Mouse (Mus musculus) kidney, adult 2 months (tissue): ENCODE measurements around the gene Psmb5. TPM values are rescaled to one million over a fixed set of nuclear protein-coding genes. Genes with fewer than 3 reads are reported as not detected.

Experiments used
- DNase-seq: peaks from one replicate; pipeline ENCODE4 v3.0.0; 2021
- H3K27ac ChIP-seq: fragments of 200-500 bp; 2 replicates; pipeline ENCODE4 v1.5.1; 2012; ENCODE audit warnings: low read depth, low read length, control low read depth, inconsistent platforms; ENCODE audit not compliant: insufficient read depth
- H3K27me3 ChIP-seq: fragments of 200-500 bp; replicated peaks from 2 replicates; pipeline ENCODE4 v1.6.1; 2012; ENCODE audit warnings: mild to moderate bottlenecking, moderate library complexity, low read length, inconsistent platforms; ENCODE audit not compliant: control insufficient read depth, insufficient read depth
- H3K36me3 ChIP-seq: fragments of 200-500 bp; 2 replicates; pipeline ENCODE4 v1.6.1; 2012; ENCODE audit warnings: mild to moderate bottlenecking, moderate library complexity, low read length, inconsistent platforms; ENCODE audit not compliant: control insufficient read depth, insufficient read depth
- H3K4me1 ChIP-seq: fragments of 200-500 bp; 2 replicates; pipeline ENCODE4 v1.6.1; 2011; ENCODE audit warnings: low read length; ENCODE audit not compliant: control insufficient read depth, insufficient read depth
- H3K4me3 ChIP-seq: fragments of 200-500 bp; 2 replicates; pipeline ENCODE4 v1.5.1; 2011; ENCODE audit warnings: mild to moderate bottlenecking, low read depth, low read length, control low read depth; ENCODE audit not compliant: insufficient read depth
- CTCF ChIP-seq: fragments of 200-500 bp; conservative IDR thresholded peaks from 2 replicates; pipeline ENCODE4 v1.5.1; 2011; ENCODE audit warnings: low read depth, mild to moderate bottlenecking, control low read depth, low read length, moderate library complexity, mixed read lengths; ENCODE audit not compliant: insufficient read depth, insufficient read length
- POLR2A ChIP-seq: fragments of 200-500 bp; IDR thresholded peaks from one replicate; pipeline ENCODE4 v1.6.1; 2011; ENCODE audit warnings: low read depth, low read length, control low read depth
- WGBS: fragments of 180-500 bp; shearing (Covaris S2); methylation state at CpG from one replicate; pipeline ENCODE4 v1.1.7; 2018; 5-methylcytosine and 5-hydroxymethylcytosine counted together
- polyA plus RNA-seq: library from polyadenylated mRNA; depleted of rRNA; stranded (reverse); fragments of >200 nt; gene quantifications from 2 replicates; pipeline ENCODE4 v1.2.3, GENCODE M21; 2012

Psmb5 gene
- polyA plus RNA-seq, 1 experiment, result 276 TPM

- Histone ChIP-seq H3K4me3 (peak within 1 kb of the TSS; percentile 67), H3K4me1 (no peaks in the 10 kb centered on the region), H3K36me3 (peaks cover 10% of the 10 kb centered on the region), H3K27ac (no peak within 1 kb of the TSS), H3K27me3 (no peaks in the 10 kb centered on the region)
- TF ChIP-seq POLR2A (no peak), CTCF (peak; percentile 74)
- peak; percentile 93 for DNase-seq
- WGBS, result under 1% methylated on average over 50 of the region's 52 CpGs
Measured at GRCm38 (mm10) chr14:54641305-54641969, 23.6 kb upstream of the Psmb5 start, which contains the start of gene Cdh24. TSS of gene Cdh24 (minus strand) at chr14:54641364.

- peaks cover 8% of the 10 kb centered on the region for H3K36me3 ChIP-seq
- no peak for DNase-seq
- H3K27me3 ChIP-seq, result no peaks in the 10 kb centered on the region
- H3K4me1 ChIP-seq, result no peaks in the 10 kb centered on the region
- H3K4me3 ChIP-seq, result peak within 1 kb of the TSS; percentile 67
- WGBS, result 1% methylated on average over 27 of the region's 28 CpGs
- TF ChIP-seq POLR2A (no peak), CTCF (no peak)
- no peak within 1 kb of the TSS for H3K27ac ChIP-seq
Measured at GRCm38 (mm10) chr14:54640946-54641304, 23.1 kb upstream of the Psmb5 start, which contains the start of gene Gm17606. TSS of gene Gm17606 (plus strand) at chr14:54640952.

DNA sequence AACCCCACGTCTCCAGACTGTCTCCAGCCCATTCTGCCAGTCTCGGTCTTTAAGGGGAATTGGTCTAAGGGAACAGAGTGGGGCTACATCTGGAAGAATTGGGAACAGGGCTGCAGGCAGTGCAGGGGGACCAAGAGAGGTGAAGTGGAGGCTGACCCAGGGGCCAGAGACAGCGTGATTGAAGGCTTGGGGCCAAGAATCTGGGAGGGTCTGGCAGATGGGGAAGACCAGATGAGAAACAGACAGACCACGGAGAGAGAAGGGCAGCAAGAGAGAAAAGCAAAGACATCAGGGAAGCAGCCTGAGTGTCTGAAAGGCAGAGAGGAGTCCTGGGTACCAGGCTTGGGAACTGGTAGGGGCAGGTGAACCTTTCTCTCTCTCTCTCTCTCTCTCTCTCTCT lies 22.3 kb upstream of the Psmb5 start:
- Histone ChIP-seq H3K27ac (no peak overlapping the region), H3K36me3 (peaks cover 8% of the 10 kb centered on the region), H3K4me3 (no peak overlapping the region), H3K27me3 (no peaks in the 10 kb centered on the region), H3K4me1 (no peaks in the 10 kb centered on the region)
- WGBS, result 70% methylated on average over 4 of the region's 4 CpGs
- no peak for DNase-seq
- TF ChIP-seq POLR2A (no peak), CTCF (no peak)

- no peaks in the 10 kb centered on the region for H3K36me3 ChIP-seq
- 66% methylated on average over 5 of the region's 5 CpGs for WGBS
- TF ChIP-seq POLR2A, result no peak
- TF ChIP-seq CTCF, result no peak
Measured at GRCm38 (mm10) chr14:54638210-54638609, 20.4 kb upstream of the Psmb5 start.

GRCm38 (mm10) chr14:54636954-54637353 lies 19.1 kb upstream of the Psmb5 start:
- Histone ChIP-seq H3K27ac (no peak overlapping the region), H3K4me1 (no peaks in the 10 kb centered on the region), H3K36me3 (no peaks in the 10 kb centered on the region), H3K4me3 (no peak overlapping the region), H3K27me3 (no peaks in the 10 kb centered on the region)
- no peak for TF ChIP-seq POLR2A
- peak; percentile 88 for TF ChIP-seq CTCF
- 57% methylated on average over 8 of the region's 8 CpGs for WGBS
- peak; percentile 55 for DNase-seq

More at GRCm38 (mm10) chr14:54638210-54638609, 20.4 kb upstream of the Psmb5 start:
- no peak for DNase-seq
- H3K27me3 ChIP-seq, result no peaks in the 10 kb centered on the region
- H3K4me3 ChIP-seq, result no peak overlapping the region
- no peaks in the 10 kb centered on the region for H3K4me1 ChIP-seq
- no peak overlapping the region for H3K27ac ChIP-seq

GRCm38 (mm10) chr14:54634182-54634581 lies 16.4 kb upstream of the Psmb5 start:
- Histone ChIP-seq H3K4me1 (no peaks in the 10 kb centered on the region), H3K27me3 (no peaks in the 10 kb centered on the region), H3K27ac (no peak overlapping the region), H3K36me3 (no peaks in the 10 kb centered on the region), H3K4me3 (no peak overlapping the region)
- 61% methylated on average over 4 of the region's 4 CpGs for WGBS
- no peak for TF ChIP-seq POLR2A
- no peak; the same call in 1 of the 2 replicates for TF ChIP-seq CTCF
- no peak for DNase-seq

DNA sequence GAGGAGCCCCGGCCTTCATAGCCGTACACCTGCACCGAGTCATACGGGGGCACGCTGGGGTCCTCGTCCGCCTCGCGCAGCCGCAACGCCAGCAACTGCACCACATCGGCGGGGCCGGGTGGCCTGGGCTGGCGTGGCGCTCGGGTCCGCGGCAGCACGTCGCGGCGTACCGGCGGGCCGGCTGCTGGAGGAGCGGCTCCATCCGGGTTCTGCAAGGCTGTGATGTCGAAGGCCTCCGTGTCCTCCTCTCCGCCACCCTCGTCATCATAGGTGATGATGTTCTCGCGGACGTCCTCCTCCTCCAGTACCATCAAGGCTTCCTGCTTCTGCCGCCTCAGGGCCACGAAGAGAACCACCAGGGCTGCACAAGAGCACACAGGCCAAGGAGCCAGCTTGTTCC lies 14.4 kb upstream of the Psmb5 start:
- 96% methylated on average over 37 of the region's 37 CpGs for WGBS
- H3K36me3 ChIP-seq, result no peaks in the 10 kb centered on the region
- H3K27me3 ChIP-seq, result no peaks in the 10 kb centered on the region
- TF ChIP-seq POLR2A (no peak), CTCF (no peak)
- no peaks in the 10 kb centered on the region for H3K4me1 ChIP-seq
- H3K27ac ChIP-seq, result no peak overlapping the region
- no peak for DNase-seq
- no peak overlapping the region for H3K4me3 ChIP-seq
